Mouse (Mus musculus): ENCODE data around the gene Sgpl1.

The Sgpl1 gene

DNA sequence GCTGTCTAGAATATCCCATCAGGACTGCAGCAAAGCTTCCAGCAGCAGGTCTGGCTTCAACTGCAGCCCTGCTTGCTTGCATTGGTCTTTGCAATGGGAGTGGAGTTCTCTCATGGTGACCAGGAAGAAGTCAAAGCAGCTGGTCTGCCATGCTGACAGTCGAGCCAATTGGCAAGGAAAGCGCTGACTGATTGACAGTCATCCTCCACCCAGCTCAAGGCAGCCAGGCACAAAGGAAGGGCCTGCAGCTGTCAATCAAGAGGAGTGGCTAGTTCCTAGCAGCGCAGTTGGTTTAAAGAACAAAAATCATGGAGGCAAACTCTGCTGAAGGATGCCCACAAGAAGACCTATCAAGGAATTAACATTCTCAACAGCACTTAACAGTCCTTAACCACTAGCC lies 61.0 kb downstream of the Sgpl1 start:
- no peak for DNase-seq (ENCODE audit: low spot score in 2 of 2)

DNA sequence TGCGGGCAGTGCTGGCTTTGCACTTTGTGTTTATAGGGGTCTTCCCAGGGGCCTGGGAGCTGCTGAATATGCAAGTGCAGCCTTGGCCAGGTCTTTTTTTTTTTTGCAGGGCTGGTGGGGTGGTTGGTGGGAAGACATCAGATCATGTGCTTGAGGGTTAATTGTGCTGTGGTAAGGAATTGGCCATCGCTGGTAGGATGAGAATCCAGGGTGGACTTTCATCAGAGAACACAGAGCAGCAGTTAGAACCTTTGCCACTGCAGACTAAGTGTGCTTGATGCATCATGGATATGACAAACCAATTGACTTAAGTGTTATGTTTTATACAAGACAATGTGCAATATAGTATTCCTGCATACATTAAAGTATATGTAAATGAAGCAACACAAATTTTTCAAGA lies 62.1 kb downstream of the Sgpl1 start:
- no peak for DNase-seq (ENCODE audit: low spot score in 2 of 2)

DNA sequence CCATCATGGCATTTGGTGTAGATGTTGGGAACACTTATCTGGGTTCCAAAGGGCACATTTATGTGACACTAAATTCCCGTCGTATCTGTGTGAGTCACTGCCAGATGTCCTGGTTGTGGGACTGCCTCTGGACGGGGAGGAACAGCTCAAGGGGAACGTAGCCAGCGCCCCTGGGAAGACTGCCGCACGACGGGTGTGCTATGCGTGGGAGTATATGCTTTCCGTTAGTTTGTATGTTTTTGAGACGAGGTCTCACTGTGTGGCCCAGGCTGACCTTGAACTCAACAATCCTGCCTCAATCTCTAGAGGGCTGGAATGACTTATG lies 66.6 kb downstream of the Sgpl1 start:
- DNase-seq (ENCODE audit: low spot score in 2 of 2), result no peak

DNA sequence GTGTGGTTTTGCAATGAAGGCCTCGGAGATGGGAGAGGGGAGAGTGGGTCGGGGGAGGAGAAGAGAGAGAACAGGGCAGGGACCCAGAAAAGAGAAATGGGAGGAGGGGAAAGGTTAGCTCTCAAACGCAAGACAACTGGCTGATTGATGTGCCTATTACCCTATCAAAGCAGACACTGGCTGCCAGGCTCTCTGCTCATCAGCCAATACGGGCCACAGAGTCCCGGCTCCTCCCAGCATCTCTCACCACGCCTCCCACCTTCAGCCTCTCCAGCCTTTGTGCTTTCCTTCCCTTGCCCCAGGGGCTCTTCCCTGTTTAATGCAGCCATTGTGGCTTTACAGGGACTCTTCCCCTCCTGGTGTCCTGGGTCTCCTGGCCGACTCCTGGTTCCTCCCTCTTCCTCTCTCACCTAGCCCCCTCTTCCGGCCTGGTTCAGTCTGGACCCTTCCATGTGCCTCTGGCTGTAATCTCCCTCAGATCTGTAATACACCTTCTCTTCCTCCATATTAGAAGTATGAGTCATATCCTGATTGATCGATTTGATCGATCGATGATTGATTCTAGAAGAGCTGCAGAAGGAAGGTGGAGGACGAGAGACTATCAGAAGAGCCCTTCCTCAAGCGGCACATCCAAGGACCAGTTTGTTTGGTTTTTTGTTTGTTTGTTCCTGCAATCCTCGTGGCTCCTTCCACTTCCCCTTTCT lies 67.1 kb downstream of the Sgpl1 start:
- peak in 1 of 2 experiments; percentile 12 for DNase-seq (ENCODE audit: low spot score in 2 of 2)

DNA sequence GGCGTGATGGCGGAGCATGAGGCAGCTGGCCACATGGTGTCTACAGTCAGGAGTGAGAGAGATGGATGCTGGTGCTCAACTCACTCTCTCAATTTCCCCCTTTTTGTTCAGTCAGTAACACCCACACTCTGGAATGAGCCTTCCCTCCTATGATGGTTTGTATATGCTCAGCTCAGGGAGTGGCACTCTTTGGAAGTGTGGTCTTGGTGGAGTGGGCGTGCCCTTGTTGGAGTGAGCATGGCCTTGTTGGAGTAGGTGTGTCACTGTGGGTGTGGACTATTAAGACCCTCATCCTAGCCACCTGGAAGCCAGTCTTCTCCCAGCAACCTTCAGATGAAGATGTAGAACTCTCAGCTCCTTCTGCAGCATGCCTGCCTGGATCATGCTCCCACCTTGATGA lies 71.9 kb downstream of the Sgpl1 start:
- DNase-seq (ENCODE audit: low spot score in 2 of 2), result no peak

DNA sequence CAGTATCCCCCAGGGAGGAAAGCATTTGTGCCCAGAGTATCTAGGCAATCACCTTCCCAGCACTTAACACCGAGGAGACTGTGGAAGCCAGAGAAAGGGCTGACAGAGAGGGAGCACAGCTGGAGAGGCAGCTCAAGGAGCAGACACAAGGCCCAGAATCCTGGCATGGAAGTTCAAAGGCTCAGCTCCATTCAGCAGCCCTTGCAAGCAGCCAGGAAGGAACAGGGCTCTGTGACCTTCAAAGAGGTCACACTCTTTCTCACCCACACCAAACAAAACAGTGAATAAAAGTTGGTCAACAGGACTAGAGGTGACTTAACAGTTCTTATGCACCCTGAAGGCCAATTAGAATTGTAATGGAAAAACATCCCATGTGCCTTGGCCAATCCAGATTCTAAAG lies 72.9 kb downstream of the Sgpl1 start:
- DNase-seq (ENCODE audit: low spot score in 2 of 2), result no peak

DNA sequence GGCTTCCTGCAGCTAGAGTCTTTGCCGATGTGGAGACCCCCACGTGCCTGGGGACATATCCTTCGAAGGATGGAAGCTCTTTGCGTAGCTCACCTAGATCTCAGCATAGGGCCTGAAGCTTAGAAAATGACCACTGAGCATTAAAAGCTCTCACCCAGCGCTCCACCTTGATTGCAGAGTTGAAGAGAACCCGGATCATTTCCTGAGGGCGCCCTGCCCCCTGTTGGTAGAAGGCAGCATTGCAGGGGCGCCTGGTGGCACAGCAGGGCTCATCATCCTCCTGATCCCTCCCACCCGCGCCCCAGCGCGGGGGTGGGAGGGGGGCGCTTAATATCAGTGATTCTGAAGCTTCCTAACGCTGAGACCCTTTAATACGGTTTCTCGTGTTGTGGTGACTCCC lies 75.2 kb downstream of the Sgpl1 start:
- DNase-seq (ENCODE audit: low spot score in 2 of 2), result peak; percentile 45 to 57

DNA sequence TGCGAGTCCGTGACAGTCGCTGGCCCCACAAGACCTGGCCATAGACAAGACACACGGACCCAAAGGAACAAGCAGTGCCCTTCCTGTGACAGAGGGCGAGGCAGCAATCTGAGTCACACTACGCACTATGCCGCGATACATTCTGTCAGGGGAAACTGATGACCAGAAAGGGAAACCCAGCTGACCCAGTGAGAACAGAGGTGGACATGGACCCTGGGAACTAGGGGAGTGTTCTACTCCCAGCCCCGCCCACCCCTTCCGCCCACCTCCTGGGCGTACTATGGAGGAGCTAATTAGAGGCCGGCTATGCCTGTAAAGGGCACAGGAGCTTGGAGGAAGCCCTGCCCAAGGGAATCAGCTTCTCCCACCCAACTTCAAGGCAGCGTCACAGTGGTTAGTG lies 78.3 kb downstream of the Sgpl1 start:
- no peak for DNase-seq (ENCODE audit: low spot score in 2 of 2)

DNA sequence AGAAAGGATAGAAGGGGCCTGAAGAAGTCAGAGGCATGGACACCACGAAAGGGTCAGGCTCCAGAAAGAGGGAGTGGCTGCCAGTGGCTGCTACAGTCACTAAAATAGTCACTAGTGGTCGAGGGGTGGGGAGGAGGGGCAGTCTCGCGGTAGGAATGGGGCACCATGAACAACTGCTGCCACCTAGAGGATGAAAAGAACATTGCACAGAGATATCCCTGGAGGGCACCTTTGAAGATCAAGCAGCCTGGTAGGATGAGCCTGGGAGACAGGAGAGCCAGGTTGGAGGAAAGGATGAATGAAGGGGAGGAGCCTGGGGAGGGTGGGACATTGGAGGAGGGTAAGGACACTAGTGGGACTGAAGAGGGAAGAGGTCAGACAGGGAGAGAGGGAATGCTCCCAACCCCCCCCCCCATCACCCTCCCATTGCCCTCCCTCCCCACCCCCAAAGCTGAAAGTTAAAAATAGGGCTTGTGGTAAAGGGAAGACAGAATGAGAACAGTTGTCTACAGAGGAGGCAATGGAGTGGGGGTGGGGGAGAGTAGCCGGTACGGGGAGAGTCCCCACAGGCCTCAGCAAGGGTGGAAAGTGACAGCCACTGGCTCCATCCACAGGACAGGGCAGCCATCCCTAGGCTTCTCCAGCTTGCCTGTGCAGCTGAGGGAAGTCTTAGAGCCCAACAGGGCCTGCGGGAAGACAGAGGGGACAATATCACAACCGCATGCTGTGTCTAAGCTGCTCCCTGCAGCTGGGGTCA lies 78.9 kb downstream of the Sgpl1 start:
- peak in 1 of 2 experiments; percentile 28 for DNase-seq (ENCODE audit: low spot score in 2 of 2)

DNA sequence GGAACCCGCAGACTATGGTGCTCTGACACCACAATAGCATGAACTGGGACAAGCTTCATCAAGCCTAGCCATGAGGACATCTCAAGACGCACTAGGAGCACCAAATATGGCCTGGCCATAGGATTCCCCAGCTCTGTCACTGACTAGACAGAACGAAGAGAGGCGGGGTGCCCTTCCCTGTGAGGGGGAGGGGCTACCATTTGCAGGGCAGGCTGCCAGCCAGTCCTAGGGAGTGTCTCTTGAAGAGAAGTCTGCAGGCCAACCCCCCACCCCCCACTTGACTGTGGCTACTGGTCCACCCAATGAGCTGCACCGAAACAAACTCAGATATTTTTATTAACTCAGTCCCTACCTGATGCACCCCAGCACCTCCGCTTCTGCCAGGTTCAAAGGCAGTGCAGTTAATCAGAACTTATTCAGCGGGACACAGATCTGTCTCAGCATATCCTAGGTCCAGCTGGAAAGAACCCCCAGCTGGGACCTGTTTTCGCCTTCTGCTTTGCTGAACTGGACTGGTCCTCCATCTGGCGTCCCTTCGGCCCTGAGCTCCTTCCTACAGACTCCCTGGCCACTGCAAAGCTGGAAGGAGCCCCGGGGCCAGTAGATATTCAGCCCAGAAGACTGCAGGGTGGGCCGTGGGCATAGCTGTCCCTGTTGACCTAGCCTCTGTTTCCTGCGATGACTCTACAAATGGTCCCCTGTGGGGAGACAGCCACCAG lies 82.1 kb downstream of the Sgpl1 start:
- no peak for DNase-seq (ENCODE audit: low spot score in 2 of 2)

DNA sequence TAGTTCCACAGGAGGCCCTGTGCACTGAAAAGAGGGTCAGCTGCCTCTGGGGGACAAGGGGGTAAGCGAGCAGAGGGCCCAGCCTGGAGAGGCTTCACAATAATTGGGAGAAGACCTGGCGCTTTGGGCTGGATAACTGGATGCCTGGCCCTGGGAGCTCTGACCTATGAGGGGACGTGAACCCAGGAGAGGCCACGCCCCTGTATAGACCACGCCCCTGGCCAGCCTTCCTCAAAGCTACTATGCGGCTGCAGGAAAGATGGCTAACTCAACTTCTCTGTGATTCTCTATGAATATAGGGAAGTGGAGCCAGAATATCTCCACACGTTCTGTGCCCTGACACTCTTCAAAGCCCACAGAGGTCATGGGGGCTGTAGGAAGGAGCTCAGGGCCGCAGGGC lies 82.9 kb downstream of the Sgpl1 start:
- DNase-seq (ENCODE audit: low spot score in 2 of 2), result no peak

DNA sequence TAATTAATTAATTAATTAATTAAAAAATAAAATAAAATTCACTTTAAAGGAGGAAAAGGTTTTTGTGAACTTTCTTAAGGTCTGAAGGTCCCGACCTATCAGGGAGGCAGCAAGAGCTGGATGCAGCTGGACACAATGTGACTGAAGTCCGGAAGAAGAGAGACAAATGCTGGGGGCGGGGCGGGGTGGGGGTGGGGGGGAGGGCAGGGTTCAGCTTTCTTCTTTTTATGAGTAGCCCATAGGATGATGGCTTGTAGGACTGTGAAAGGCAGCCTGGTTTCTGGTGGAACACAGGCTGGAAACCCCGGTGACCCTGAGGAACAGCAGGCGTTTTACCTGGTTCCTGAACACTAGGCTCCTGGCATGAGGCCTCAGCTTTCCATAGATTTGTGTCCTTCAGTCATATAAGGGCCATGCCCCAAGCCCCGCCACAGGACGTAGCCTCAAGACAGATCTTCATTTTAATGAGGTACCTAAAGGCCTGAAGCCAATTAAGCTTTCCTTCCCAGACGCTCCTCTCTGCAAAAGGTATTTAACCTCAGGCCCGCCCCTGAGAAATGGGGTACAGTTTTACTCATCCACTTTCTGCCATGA lies 84.1 kb downstream of the Sgpl1 start:
- DNase-seq (ENCODE audit: low spot score in 2 of 2), result no peak

DNA sequence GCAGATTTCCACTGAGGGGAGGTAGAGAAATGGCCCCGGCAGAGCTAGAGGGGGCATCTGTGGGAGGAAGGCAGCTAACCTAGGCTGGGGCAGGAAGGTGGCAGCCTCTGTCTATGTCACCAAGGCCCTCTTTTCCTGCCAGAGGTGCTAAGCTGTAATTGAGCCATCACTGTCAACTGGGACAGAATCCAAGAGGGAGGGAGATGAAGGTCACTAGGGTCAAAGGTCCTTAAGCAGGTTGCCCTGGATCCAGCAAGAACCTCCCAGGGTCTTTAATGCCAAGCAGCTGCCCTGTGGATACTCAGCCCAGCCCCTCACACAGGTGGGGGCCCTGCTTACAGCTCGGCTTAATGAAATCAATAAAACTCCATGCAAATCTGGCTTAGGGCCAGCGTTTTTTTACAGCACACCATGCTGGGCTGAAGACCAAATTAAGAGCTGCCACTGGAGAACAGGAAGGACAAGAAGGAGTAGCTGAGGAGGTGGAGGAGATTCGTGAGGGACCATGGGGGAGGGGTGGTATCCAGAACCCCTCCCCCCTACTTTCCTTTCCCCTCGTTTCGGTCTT lies 87.9 kb downstream of the Sgpl1 start:
- no peak for DNase-seq (ENCODE audit: low spot score in 2 of 2)

DNA sequence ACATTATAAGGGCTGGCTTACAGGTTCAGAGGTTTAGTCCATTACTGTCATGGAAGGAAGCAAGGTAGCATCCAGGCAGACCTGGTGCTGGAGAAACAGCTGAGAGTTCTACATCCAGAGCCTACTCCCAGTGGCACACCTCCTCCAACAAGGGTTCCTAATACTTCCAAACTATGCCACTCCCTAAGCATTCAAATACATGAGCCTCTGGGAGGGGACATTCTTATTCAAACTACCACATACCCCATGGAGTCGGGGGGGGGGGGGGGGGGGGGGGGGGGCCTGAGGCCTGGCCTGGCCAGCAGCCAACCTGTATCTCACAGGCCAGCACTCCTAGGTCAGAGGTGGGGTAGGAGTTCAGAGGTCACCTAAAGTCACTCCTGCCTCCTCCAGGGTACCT lies 88.4 kb downstream of the Sgpl1 start:
- no peak for DNase-seq (ENCODE audit: low spot score in 2 of 2)

DNA sequence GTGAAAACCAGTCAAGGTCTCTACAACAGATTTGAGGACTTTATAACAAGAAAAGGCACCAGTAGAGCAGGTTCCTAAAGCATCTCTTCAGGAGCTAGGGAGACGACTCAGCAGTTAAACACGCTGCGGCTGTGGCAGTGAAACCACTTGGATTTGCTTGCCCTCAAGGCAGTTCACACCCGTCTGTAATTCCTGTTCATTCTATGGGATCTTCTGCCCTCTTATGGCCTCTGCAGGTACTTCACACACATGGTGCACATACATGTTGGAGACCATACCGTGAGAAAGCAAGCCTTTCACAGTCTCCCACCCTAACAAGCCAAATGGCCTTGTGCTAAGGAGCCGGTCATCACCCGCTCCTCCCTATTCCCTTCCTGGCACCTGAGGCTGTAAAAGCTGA lies 90.8 kb downstream of the Sgpl1 start:
- no peak for DNase-seq (ENCODE audit: low spot score in 2 of 2)

DNA sequence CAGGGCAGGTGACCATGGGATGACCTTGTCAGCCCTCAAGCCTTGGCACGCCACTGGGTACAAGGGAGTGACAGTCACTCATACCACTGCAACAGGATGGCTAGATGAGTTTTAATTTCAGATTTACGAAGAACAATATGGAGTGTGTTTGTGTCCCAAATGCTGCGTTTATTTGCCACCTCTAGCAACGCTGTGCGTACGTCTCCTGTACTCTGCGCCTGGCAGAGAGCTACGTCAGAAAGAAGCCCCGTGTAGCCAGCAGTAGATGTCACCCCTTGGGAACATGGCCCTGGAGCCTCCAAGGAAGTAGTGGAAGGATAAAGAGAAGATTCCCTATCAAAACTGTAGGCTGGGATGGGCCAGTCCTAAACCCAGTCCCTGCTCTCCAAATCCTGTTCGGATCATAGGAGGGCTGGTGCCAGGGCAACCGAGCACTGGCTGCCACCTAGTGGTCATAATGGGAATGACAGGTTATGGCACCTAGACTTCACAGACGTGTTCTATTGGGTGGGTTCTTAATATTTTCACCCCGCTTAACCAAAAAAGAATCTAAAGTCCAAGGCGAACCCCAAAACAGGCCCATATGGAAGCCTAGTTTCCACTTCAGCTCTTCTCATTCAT lies 95.4 kb downstream of the Sgpl1 start:
- peak; percentile 52 to 62 for DNase-seq (ENCODE audit: low spot score in 2 of 2)
